Mouse (Mus musculus): Measurements from ENCODE around the gene Kdm7a. TPM values are rescaled to one million over a fixed set of nuclear protein-coding genes. Genes with fewer than 3 reads are reported as not detected.

The Kdm7a gene
- polyA plus RNA-seq, 1 experiment: 3.7 TPM

GRCm38 (mm10) chr6:39226610-39226955 is 20.0 kb upstream of the Kdm7a start:
- H3K4me1 ChIP-seq (replicated peaks; ENCODE audit: control insufficient read depth, insufficient read depth, low read length): peaks cover 5% of the 10 kb centered on the region; the same call in 1 of the 2 replicates
- 59% methylated on average over 9 of the region's 9 CpGs for WGBS
- DNase-seq: no peak
- H3K36me3 ChIP-seq (ENCODE audit: control insufficient read depth, insufficient read depth, low read length): no peaks in the 10 kb centered on the region
- H3K4me3 ChIP-seq (ENCODE audit: control insufficient read depth, insufficient read depth, low read length): no peak overlapping the region
- H3K27me3 ChIP-seq (ENCODE audit: control insufficient read depth, insufficient read depth, low read length): no peaks in the 10 kb centered on the region
- TF ChIP-seq CTCF (IDR thresholded peaks at IDR 0.05; ENCODE audit: borderline replicate concordance, control insufficient read depth, extremely low read depth, insufficient read depth, low read length, poor library complexity) (no peak), POLR2A (IDR thresholded peaks at IDR 0.05; ENCODE audit: control insufficient read depth, extremely low read depth, insufficient read depth, low read length, poor library complexity) (no peak)
- H3K27ac ChIP-seq (ENCODE audit: control insufficient read depth, insufficient read depth, low read length): no peak overlapping the region

- Histone ChIP-seq H3K27ac (ENCODE audit: control insufficient read depth, insufficient read depth, low read length) (no peak overlapping the region), H3K4me1 (replicated peaks; ENCODE audit: control insufficient read depth, insufficient read depth, low read length) (peaks cover 5% of the 10 kb centered on the region; the same call in 1 of the 2 replicates), H3K4me3 (ENCODE audit: control insufficient read depth, insufficient read depth, low read length) (no peak overlapping the region), H3K36me3 (ENCODE audit: control insufficient read depth, insufficient read depth, low read length) (no peaks in the 10 kb centered on the region), H3K27me3 (ENCODE audit: control insufficient read depth, insufficient read depth, low read length) (no peaks in the 10 kb centered on the region)
- TF ChIP-seq CTCF (IDR thresholded peaks at IDR 0.05; ENCODE audit: borderline replicate concordance, control insufficient read depth, extremely low read depth, insufficient read depth, low read length, poor library complexity) (no peak), POLR2A (IDR thresholded peaks at IDR 0.05; ENCODE audit: control insufficient read depth, extremely low read depth, insufficient read depth, low read length, poor library complexity) (no peak)
- WGBS: 46% methylated on average over 7 of the region's 7 CpGs
- DNase-seq: no peak
Measured at GRCm38 (mm10) chr6:39225876-39226609, 19.5 kb upstream of the Kdm7a start.

- 88% methylated on average over 5 of the region's 5 CpGs for WGBS
- no peak overlapping the region for H3K27ac ChIP-seq (ENCODE audit: control insufficient read depth, insufficient read depth, low read length)
- no peaks in the 10 kb centered on the region for H3K36me3 ChIP-seq (ENCODE audit: control insufficient read depth, insufficient read depth, low read length)
- peaks cover 5% of the 10 kb centered on the region; the same call in 1 of the 2 replicates for H3K4me1 ChIP-seq (replicated peaks; ENCODE audit: control insufficient read depth, insufficient read depth, low read length)
- H3K4me3 ChIP-seq (ENCODE audit: control insufficient read depth, insufficient read depth, low read length): no peak overlapping the region
- no peak for TF ChIP-seq POLR2A (IDR thresholded peaks at IDR 0.05; ENCODE audit: control insufficient read depth, extremely low read depth, insufficient read depth, low read length, poor library complexity)
- TF ChIP-seq CTCF (IDR thresholded peaks at IDR 0.05; ENCODE audit: borderline replicate concordance, control insufficient read depth, extremely low read depth, insufficient read depth, low read length, poor library complexity): no peak
- DNase-seq: no peak
- H3K27me3 ChIP-seq (ENCODE audit: control insufficient read depth, insufficient read depth, low read length): no peaks in the 10 kb centered on the region
Measured at GRCm38 (mm10) chr6:39223328-39223885, 16.8 kb upstream of the Kdm7a start.

GRCm38 (mm10) chr6:39222487-39222886 is 15.9 kb upstream of the Kdm7a start:
- Histone ChIP-seq H3K27ac (ENCODE audit: control insufficient read depth, insufficient read depth, low read length) (no peak overlapping the region), H3K4me3 (ENCODE audit: control insufficient read depth, insufficient read depth, low read length) (no peak overlapping the region), H3K27me3 (ENCODE audit: control insufficient read depth, insufficient read depth, low read length) (no peaks in the 10 kb centered on the region), H3K4me1 (replicated peaks; ENCODE audit: control insufficient read depth, insufficient read depth, low read length) (peaks cover 5% of the 10 kb centered on the region; the same call in 1 of the 2 replicates), H3K36me3 (ENCODE audit: control insufficient read depth, insufficient read depth, low read length) (no peaks in the 10 kb centered on the region)
- DNase-seq: no peak
- 76% methylated on average over 5 of the region's 5 CpGs for WGBS
- TF ChIP-seq POLR2A (IDR thresholded peaks at IDR 0.05; ENCODE audit: control insufficient read depth, extremely low read depth, insufficient read depth, low read length, poor library complexity) (no peak), CTCF (IDR thresholded peaks at IDR 0.05; ENCODE audit: borderline replicate concordance, control insufficient read depth, extremely low read depth, insufficient read depth, low read length, poor library complexity) (no peak)

GRCm38 (mm10) chr6:39217961-39218360 is 11.4 kb upstream of the Kdm7a start:
- TF ChIP-seq CTCF (IDR thresholded peaks at IDR 0.05; ENCODE audit: borderline replicate concordance, control insufficient read depth, extremely low read depth, insufficient read depth, low read length, poor library complexity) (no peak), POLR2A (IDR thresholded peaks at IDR 0.05; ENCODE audit: control insufficient read depth, extremely low read depth, insufficient read depth, low read length, poor library complexity) (no peak)
- no peaks in the 10 kb centered on the region for H3K4me1 ChIP-seq (replicated peaks; ENCODE audit: control insufficient read depth, insufficient read depth, low read length)
- H3K36me3 ChIP-seq (ENCODE audit: control insufficient read depth, insufficient read depth, low read length): no peaks in the 10 kb centered on the region
- no peak for DNase-seq
- WGBS: 92% methylated on average over 2 of the region's 2 CpGs
- no peak overlapping the region for H3K27ac ChIP-seq (ENCODE audit: control insufficient read depth, insufficient read depth, low read length)
- H3K27me3 ChIP-seq (ENCODE audit: control insufficient read depth, insufficient read depth, low read length): no peaks in the 10 kb centered on the region
- no peak overlapping the region for H3K4me3 ChIP-seq (ENCODE audit: control insufficient read depth, insufficient read depth, low read length)

GRCm38 (mm10) chr6:39217138-39217537 is 10.5 kb upstream of the Kdm7a start:
- Histone ChIP-seq H3K27me3 (ENCODE audit: control insufficient read depth, insufficient read depth, low read length) (no peaks in the 10 kb centered on the region), H3K36me3 (ENCODE audit: control insufficient read depth, insufficient read depth, low read length) (no peaks in the 10 kb centered on the region), H3K4me1 (replicated peaks; ENCODE audit: control insufficient read depth, insufficient read depth, low read length) (no peaks in the 10 kb centered on the region), H3K4me3 (ENCODE audit: control insufficient read depth, insufficient read depth, low read length) (no peak overlapping the region), H3K27ac (ENCODE audit: control insufficient read depth, insufficient read depth, low read length) (no peak overlapping the region)
- TF ChIP-seq POLR2A (IDR thresholded peaks at IDR 0.05; ENCODE audit: control insufficient read depth, extremely low read depth, insufficient read depth, low read length, poor library complexity): no peak
- no peak for TF ChIP-seq CTCF (IDR thresholded peaks at IDR 0.05; ENCODE audit: borderline replicate concordance, control insufficient read depth, extremely low read depth, insufficient read depth, low read length, poor library complexity)
- no peak for DNase-seq
- 98% methylated on average over 3 of the region's 3 CpGs for WGBS
